Mouse (Mus musculus) myocyte (in vitro differentiated cells): ENCODE measurements around the gene Cd83. TPM values are rescaled to one million over a fixed set of nuclear protein-coding genes. Genes with fewer than 3 reads are reported as not detected.
A peak's percentile ranks its signal among the peaks of the same experiment; 100 is the strongest.

Experiments
- H3K27me3 ChIP-seq: one replicate; pipeline ENCODE4 v1.6.1; 2011; ENCODE audit not compliant: control insufficient read depth, insufficient read depth, insufficient read length
- H3K36me3 ChIP-seq: one replicate; pipeline ENCODE4 v1.6.1; 2011; ENCODE audit not compliant: control insufficient read depth, insufficient read depth
- H3K4me2 ChIP-seq: one replicate; pipeline ENCODE4 v1.6.1; 2011; ENCODE audit warnings: low read depth, control low read depth
- H3K4me3 ChIP-seq: one replicate; pipeline ENCODE4 v1.5.1; 2011; ENCODE audit warnings: mild to moderate bottlenecking, control low read depth, moderate library complexity
- H3K79me2 ChIP-seq: one replicate; pipeline ENCODE4 v1.6.1; 2011; ENCODE audit not compliant: control insufficient read depth, insufficient read depth
- H3ac ChIP-seq: one replicate; pipeline ENCODE4 v1.6.1; 2011; ENCODE audit not compliant: control insufficient read depth, insufficient read length
- CEBPB ChIP-seq: IDR thresholded peaks from 2 replicates; pipeline ENCODE4 v1.6.1; 2011; ENCODE audit warnings: mild to moderate bottlenecking, moderate library complexity; ENCODE audit not compliant: poor library complexity, insufficient read depth, severe bottlenecking
- E2F4 ChIP-seq: IDR thresholded peaks from one replicate; pipeline ENCODE4 v1.6.1; 2011; ENCODE audit warnings: mild to moderate bottlenecking, control low read depth, moderate library complexity; ENCODE audit not compliant: insufficient read depth
- MAX ChIP-seq: IDR thresholded peaks from one replicate; pipeline ENCODE4 v1.6.1; 2011; ENCODE audit warnings: low read depth, mild to moderate bottlenecking, control low read depth
- MYOD1 ChIP-seq, 3 experiments: IDR thresholded peaks; one replicate each; pipeline ENCODE4 v1.6.1; 2011; ENCODE audit warnings: control low read depth in 2 of 3, low read depth in 2 of 3, mild to moderate bottlenecking in 2 of 3, moderate library complexity in 1 of 3; ENCODE audit not compliant: insufficient read length in 2 of 3, control insufficient read depth in 1 of 3
- MYOG ChIP-seq, 3 experiments: IDR thresholded peaks; one replicate each; pipeline ENCODE4 v1.6.1; 2011; ENCODE audit warnings: control low read depth in 2 of 3, low read depth in 2 of 3, mild to moderate bottlenecking in 2 of 3; ENCODE audit not compliant: insufficient read length in 2 of 3, control insufficient read depth in 1 of 3, insufficient read depth in 1 of 3
- POLR2A ChIP-seq: IDR thresholded peaks from one replicate; pipeline ENCODE4 v1.6.1; 2011; ENCODE audit warnings: low read depth, mild to moderate bottlenecking, control low read depth, moderate library complexity; ENCODE audit not compliant: insufficient read length
- POLR2AphosphoS2 ChIP-seq: IDR thresholded peaks from one replicate; pipeline ENCODE4 v1.6.1; 2011; ENCODE audit warnings: low read depth, control low read depth; ENCODE audit not compliant: insufficient read length
- REST ChIP-seq: IDR thresholded peaks from one replicate; pipeline ENCODE4 v1.6.1; 2011; ENCODE audit warnings: mild to moderate bottlenecking, control low read depth, moderate library complexity; ENCODE audit not compliant: insufficient read depth, insufficient read length
- SRF ChIP-seq: IDR thresholded peaks from one replicate; pipeline ENCODE4 v1.6.1; 2011; ENCODE audit warnings: low read depth; ENCODE audit not compliant: control insufficient read depth, insufficient read length
- TCF12 ChIP-seq: IDR thresholded peaks from one replicate; pipeline ENCODE4 v1.6.1; 2011; ENCODE audit warnings: mild to moderate bottlenecking, control low read depth; ENCODE audit not compliant: poor library complexity, insufficient read depth, severe bottlenecking
- TCF3 ChIP-seq: IDR thresholded peaks from one replicate; pipeline ENCODE4 v1.6.1; 2011; ENCODE audit warnings: low read depth, control low read depth; ENCODE audit not compliant: insufficient read length
- USF1 ChIP-seq: IDR thresholded peaks from one replicate; pipeline ENCODE4 v1.6.1; 2011; ENCODE audit warnings: low read depth, mild to moderate bottlenecking, control low read depth, moderate library complexity
- polyA plus RNA-seq: library from polyadenylated mRNA; unstranded; fragments of >200 nt; fragmentation: generic; extraction: Trizol; gene quantifications from one replicate; pipeline ENCODE4 v1.2.1, GENCODE M21; 2012; ENCODE audit warnings: missing spikeins

Cd83 gene
- polyA plus RNA-seq, 1 experiment, result not detected

GRCm38 (mm10) chr13:43763995-43764579, 20.5 kb upstream of the Cd83 start:
- TF ChIP-seq MYOD1 (IDR thresholded peaks at IDR 0.05; ENCODE audit: control insufficient read depth in 1 of 3, insufficient read length in 2 of 3, low read depth in 2 of 3), result no peak
- H3K27me3 ChIP-seq, result no peaks in the 10 kb centered on the region
- no peak overlapping the region for H3K4me3 ChIP-seq
- no peak overlapping the region for H3ac ChIP-seq
- H3K4me2 ChIP-seq, result no peak overlapping the region
- H3K36me3 ChIP-seq, result no peaks in the 10 kb centered on the region
- no peaks in the 10 kb centered on the region for H3K79me2 ChIP-seq

GRCm38 (mm10) chr13:43765293-43765814, 19.2 kb upstream of the Cd83 start:
- no peak overlapping the region for H3K4me3 ChIP-seq
- TF ChIP-seq SRF (no peak), POLR2A (no peak)
- no peaks in the 10 kb centered on the region for H3K36me3 ChIP-seq
- no peaks in the 10 kb centered on the region for H3K27me3 ChIP-seq
- H3K79me2 ChIP-seq, result no peaks in the 10 kb centered on the region
- H3ac ChIP-seq, result no peak overlapping the region
- H3K4me2 ChIP-seq, result no peak overlapping the region

GRCm38 (mm10) chr13:43766786-43767680, 17.5 kb upstream of the Cd83 start:
- Histone ChIP-seq H3K27me3 (no peaks in the 10 kb centered on the region), H3K79me2 (no peaks in the 10 kb centered on the region), H3K4me3 (no peak overlapping the region), H3K4me2 (no peak overlapping the region), H3K36me3 (no peaks in the 10 kb centered on the region), H3ac (no peak overlapping the region)
- TF ChIP-seq TCF3 (no peak), POLR2AphosphoS2 (no peak), SRF (no peak), REST (no peak), MYOD1 (IDR thresholded peaks at IDR 0.05; ENCODE audit: control insufficient read depth in 1 of 3, insufficient read length in 2 of 3, low read depth in 2 of 3) (no peak), TCF12 (no peak), CEBPB (no peak), E2F4 (no peak), MYOG (IDR thresholded peaks at IDR 0.05; ENCODE audit: control insufficient read depth in 1 of 3, insufficient read depth in 1 of 3, insufficient read length in 2 of 3, low read depth in 2 of 3) (no peak), MAX (no peak), POLR2A (no peak), USF1 (no peak)

GRCm38 (mm10) chr13:43773020-43773419, 11.6 kb upstream of the Cd83 start:
- Histone ChIP-seq H3ac (no peak overlapping the region), H3K4me2 (no peak overlapping the region), H3K79me2 (no peaks in the 10 kb centered on the region), H3K36me3 (no peaks in the 10 kb centered on the region), H3K27me3 (no peaks in the 10 kb centered on the region), H3K4me3 (no peak overlapping the region)
- no peak for TF ChIP-seq TCF3
- no peak for TF ChIP-seq MYOD1 (IDR thresholded peaks at IDR 0.05; ENCODE audit: control insufficient read depth in 1 of 3, insufficient read length in 2 of 3, low read depth in 2 of 3)
- no peak for TF ChIP-seq TCF12
- TF ChIP-seq SRF, result no peak
- TF ChIP-seq POLR2A, result no peak
- TF ChIP-seq REST, result no peak
- no peak for TF ChIP-seq MAX
- no peak for TF ChIP-seq POLR2AphosphoS2
- no peak for TF ChIP-seq MYOG (IDR thresholded peaks at IDR 0.05; ENCODE audit: control insufficient read depth in 1 of 3, insufficient read depth in 1 of 3, insufficient read length in 2 of 3, low read depth in 2 of 3)
- TF ChIP-seq E2F4, result no peak
- no peak for TF ChIP-seq USF1
- TF ChIP-seq CEBPB, result no peak

- no peak overlapping the region for H3K4me3 ChIP-seq
- H3K27me3 ChIP-seq, result no peaks in the 10 kb centered on the region
- no peak overlapping the region for H3ac ChIP-seq
- H3K79me2 ChIP-seq, result no peaks in the 10 kb centered on the region
- TF ChIP-seq POLR2A (no peak), SRF (no peak), CEBPB (no peak), E2F4 (no peak), MAX (no peak), USF1 (no peak), TCF3 (no peak), REST (no peak), MYOG (IDR thresholded peaks at IDR 0.05; ENCODE audit: control insufficient read depth in 1 of 3, insufficient read depth in 1 of 3, insufficient read length in 2 of 3, low read depth in 2 of 3) (no peak), TCF12 (no peak), MYOD1 (IDR thresholded peaks at IDR 0.05; ENCODE audit: control insufficient read depth in 1 of 3, insufficient read length in 2 of 3, low read depth in 2 of 3) (no peak), POLR2AphosphoS2 (no peak)
- H3K4me2 ChIP-seq, result peak overlapping the region; percentile 74
- no peaks in the 10 kb centered on the region for H3K36me3 ChIP-seq
Measured at GRCm38 (mm10) chr13:43773965-43774566, 10.5 kb upstream of the Cd83 start.
